Mouse (Mus musculus) thymus, adult 2 months (tissue): ENCODE measurements around the gene Psg19. TPM values are rescaled to one million over a fixed set of nuclear protein-coding genes. Genes with fewer than 3 reads are reported as not detected.
"Not testable (repeated sequence)": the region's sequence is repeated elsewhere in the genome, so short reads cannot be mapped to it uniquely, and the experiment has no call there.

ENCODE experiments used
- DNase-seq: peaks from one replicate; pipeline ENCODE4 v3.0.0; 2021
- H3K27ac ChIP-seq: fragments of 200-500 bp; 2 replicates; pipeline ENCODE4 v1.5.1; 2012; ENCODE audit warnings: low read length, control low read depth; ENCODE audit not compliant: control insufficient read depth, insufficient read depth
- H3K27me3 ChIP-seq: fragments of 200-500 bp; 2 replicates; pipeline ENCODE4 v1.6.1; 2012; ENCODE audit warnings: mild to moderate bottlenecking, low read length, moderate library complexity, mixed read lengths; ENCODE audit not compliant: control insufficient read depth, insufficient read depth
- H3K36me3 ChIP-seq: fragments of 200-500 bp; 2 replicates; pipeline ENCODE4 v1.6.1; 2012; ENCODE audit warnings: mild to moderate bottlenecking, low read length, moderate library complexity; ENCODE audit not compliant: control insufficient read depth, insufficient read depth
- H3K4me1 ChIP-seq: fragments of 200-500 bp; replicated peaks from 2 replicates; pipeline ENCODE4 v1.6.1; 2012; ENCODE audit warnings: low read length; ENCODE audit not compliant: control insufficient read depth, insufficient read depth
- H3K4me3 ChIP-seq: fragments of 200-500 bp; 2 replicates; pipeline ENCODE4 v1.5.1; 2012; ENCODE audit warnings: mild to moderate bottlenecking, low read length, control low read depth, moderate library complexity; ENCODE audit not compliant: control insufficient read depth, insufficient read depth
- CTCF ChIP-seq: fragments of 200-500 bp; IDR thresholded peaks from 2 replicates; pipeline ENCODE4 v1.5.1; 2012; ENCODE audit warnings: mild to moderate bottlenecking, control low read depth, low read length, moderate library complexity, borderline replicate concordance; ENCODE audit not compliant: control insufficient read depth, poor library complexity, insufficient read depth; ENCODE audit errors: extremely low read depth
- POLR2A ChIP-seq: fragments of 200-500 bp; IDR thresholded peaks from 2 replicates; pipeline ENCODE4 v1.6.1; 2012; ENCODE audit warnings: mild to moderate bottlenecking, low read length, control low read depth, moderate library complexity; ENCODE audit not compliant: control insufficient read depth, poor library complexity, insufficient read depth; ENCODE audit errors: extremely low read depth
- WGBS: fragments of 180-500 bp; shearing (Covaris S2); methylation state at CpG from one replicate; pipeline ENCODE4 v1.1.7; 2018; 5-methylcytosine and 5-hydroxymethylcytosine counted together
- polyA plus RNA-seq: library from polyadenylated mRNA; depleted of rRNA; stranded (reverse); fragments of >200 nt; gene quantifications from 2 replicates; pipeline ENCODE4 v1.2.3, GENCODE M21; 2012; rRNA removed

Psg19 gene
- polyA plus RNA-seq, 1 experiment = not detected

- no peak for DNase-seq
- no peak overlapping the region for H3K27ac ChIP-seq
- no peaks in the 10 kb centered on the region for H3K4me1 ChIP-seq
- TF ChIP-seq CTCF (no peak), POLR2A (no peak)
- no peak overlapping the region for H3K4me3 ChIP-seq
- no peaks in the 10 kb centered on the region for H3K27me3 ChIP-seq
- H3K36me3 ChIP-seq = no peaks in the 10 kb centered on the region
These were observed 19.0 kb downstream of the Psg19 start for GRCm38 (mm10) chr7:18779337-18779781.

GRCm38 (mm10) chr7:18762885-18763284, 35.4 kb downstream of the Psg19 start:
- 100% methylated on average over 1 of the region's 2 CpGs for WGBS
- H3K4me1 ChIP-seq, H3K36me3 ChIP-seq, H3K4me3 ChIP-seq, H3K27ac ChIP-seq, H3K27me3 ChIP-seq, DNase-seq: not testable (repeated sequence)

- H3K27me3 ChIP-seq, H3K27ac ChIP-seq, H3K4me3 ChIP-seq, H3K36me3 ChIP-seq, DNase-seq, H3K4me1 ChIP-seq: not testable (repeated sequence)
- WGBS = 46% methylated on average over 7 of the region's 7 CpGs
These were observed 38.2 kb downstream of the Psg19 start for GRCm38 (mm10) chr7:18760152-18760551.

GRCm38 (mm10) chr7:18749896-18750477, 48.3 kb downstream of the Psg19 start:
- peak; percentile 19 for DNase-seq
- not testable (repeated sequence) for H3K27ac ChIP-seq

GRCm38 (mm10) chr7:18748994-18749895, 49.1 kb downstream of the Psg19 start:
- TF ChIP-seq POLR2A = no peak
- TF ChIP-seq CTCF = no peak
- DNase-seq = no peak
- WGBS = 55% methylated on average over 6 of the region's 6 CpGs

More at GRCm38 (mm10) chr7:18749896-18750477, 48.3 kb downstream of the Psg19 start:
- 58% methylated on average over 11 of the region's 13 CpGs for WGBS
- not testable (repeated sequence) for H3K27me3 ChIP-seq, H3K4me1 ChIP-seq, H3K36me3 ChIP-seq, H3K4me3 ChIP-seq

GRCm38 (mm10) chr7:18747420-18747819, 50.9 kb downstream of the Psg19 start:
- not testable (repeated sequence) for H3K4me1 ChIP-seq, H3K36me3 ChIP-seq, H3K4me3 ChIP-seq, H3K27ac ChIP-seq, DNase-seq, H3K27me3 ChIP-seq
- WGBS = 78% methylated on average over 2 of the region's 2 CpGs

More at GRCm38 (mm10) chr7:18748994-18749895, 49.1 kb downstream of the Psg19 start:
- Histone ChIP-seq H3K27me3 (no peaks in the 10 kb centered on the region), H3K4me3 (no peak overlapping the region), H3K27ac (no peak overlapping the region), H3K4me1 (no peaks in the 10 kb centered on the region), H3K36me3 (no peaks in the 10 kb centered on the region)

- no peak overlapping the region for H3K4me3 ChIP-seq
- no peak for DNase-seq
- 43% methylated on average over 20 of the region's 20 CpGs for WGBS
- no peaks in the 10 kb centered on the region for H3K36me3 ChIP-seq
- no peak for TF ChIP-seq POLR2A
- TF ChIP-seq CTCF = no peak
- H3K4me1 ChIP-seq = no peaks in the 10 kb centered on the region
- H3K27ac ChIP-seq = no peak overlapping the region
- no peaks in the 10 kb centered on the region for H3K27me3 ChIP-seq
These were observed 52.0 kb downstream of the Psg19 start for GRCm38 (mm10) chr7:18746189-18746860.

Other genes with a start within 250 kb of the Psg19 start
- 0.43 and 0.73 TPM in 2 replicates for gene Psg27, start 231.2 kb downstream of the Psg19 start, polyA plus RNA-seq
- gene Psg23, start 182.0 kb downstream of the Psg19 start, polyA plus RNA-seq = 0.09 and 0.13 TPM in 2 replicates
- gene Psg21, start 141.8 kb downstream of the Psg19 start, polyA plus RNA-seq = 0.08 and 0.13 TPM in 2 replicates
- gene Psg20, start 112.3 kb downstream of the Psg19 start, polyA plus RNA-seq = 0.18 and 0.20 TPM in 2 replicates
- gene Psg22, start 80.4 kb downstream of the Psg19 start, polyA plus RNA-seq = 0.22 and 0.24 TPM in 2 replicates
- 0.09 TPM in 2 replicates for gene Psg17, start 23.1 kb upstream of the Psg19 start, polyA plus RNA-seq
- 1.1 and 1.6 TPM in 2 replicates for gene Mill2, start 41.4 kb upstream of the Psg19 start, polyA plus RNA-seq
- gene Pglyrp1, start 72.8 kb upstream of the Psg19 start, polyA plus RNA-seq = 49.8 and 59.4 TPM in 2 replicates
- 56.5 and 67.1 TPM in 2 replicates for gene Ccdc61, start 111.9 kb upstream of the Psg19 start, polyA plus RNA-seq
- 0.39 and 0.40 TPM in 2 replicates for gene Nova2, start 127.4 kb upstream of the Psg19 start, polyA plus RNA-seq
- 0.12 TPM in 1 of 2 replicates, not detected in the other for gene Nanos2, start 188.9 kb upstream of the Psg19 start, polyA plus RNA-seq
- gene Mypop, start 192.7 kb upstream of the Psg19 start, polyA plus RNA-seq = 3.6 and 5.0 TPM in 2 replicates
- gene Irf2bp1, start 205.5 kb upstream of the Psg19 start, polyA plus RNA-seq = 67.2 and 76.3 TPM in 2 replicates
- gene Foxa3, start 225.0 kb upstream of the Psg19 start, polyA plus RNA-seq = 0.51 and 0.69 TPM in 2 replicates
- gene Sympk, start 225.9 kb upstream of the Psg19 start, polyA plus RNA-seq = 150 and 189 TPM in 2 replicates